9 mouse cellular contexts compared by ENCODE assay signal in genomic region chr8:11478807-11479527, GRCm38 (mm10). TPM values are rescaled to one million over a fixed set of nuclear protein-coding genes. Genes with fewer than 3 reads are reported as not detected.
A peak's percentile ranks its signal among the peaks of the same experiment; 100 is the strongest.
DNase-seq lines count a peak whose midpoint lies in the region; ATAC-seq and TF ChIP-seq lines count a peak whose summit lies in the region.
"Had no signal": no experiment of that assay in that cellular context is flagged by ENCODE, and none has a peak within 500 bp of the region (broad histone marks: within the 10 kb centered on the region; RNA-seq: fewer than 3 reads in every experiment).

No protein-coding gene starts in this region.

- WGBS in heart, embryonic 11.5 days (ENCODE audit: insufficient replicate concordance) = 1% methylated on average over 22 of the region's 23 CpGs
- WGBS in forebrain, postnatal 0 days = 5% methylated on average over 23 of the region's 23 CpGs
- WGBS in neural tube, embryonic 12.5 days = 2% methylated on average over 23 of the region's 23 CpGs
- 8% methylated on average over 23 of the region's 23 CpGs for WGBS in cerebellum, adult 2 months

- H3K27ac ChIP-seq in heart, embryonic 11.5 days (ENCODE audit: low read depth, low read length) = 0 out of 2 replicates have a peak overlapping the region, but pooled peaks have one; percentile 7
- no peak overlapping the region for H3K27ac ChIP-seq in forebrain, postnatal 0 days (ENCODE audit: low read depth, low read length)
- no peak overlapping the region for H3K27ac ChIP-seq in neural tube, embryonic 12.5 days
- no peak overlapping the region for H3K27ac ChIP-seq in cerebellum, adult 2 months (ENCODE audit: insufficient read depth, low read length)

- intact Hi-C loops in heart, postnatal 25 days (cut with DNase I) = no loop called here

- H3K36me3 ChIP-seq in heart, embryonic 11.5 days (ENCODE audit: control insufficient read depth, insufficient read depth, low read length) = no peaks in the 10 kb centered on the region
- no peaks in the 10 kb centered on the region for H3K36me3 ChIP-seq in forebrain, postnatal 0 days (ENCODE audit: insufficient read depth)
- H3K36me3 ChIP-seq in neural tube, embryonic 12.5 days = no peaks in the 10 kb centered on the region
- H3K36me3 ChIP-seq: G1E had no signal

- H3K9ac ChIP-seq in heart, embryonic 11.5 days (ENCODE audit: low read depth, low read length) = peak overlapping the region; percentile 77
- H3K9ac ChIP-seq in forebrain, postnatal 0 days = no peak overlapping the region
- no peak overlapping the region; the same call in 1 of the 2 replicates for H3K9ac ChIP-seq in neural tube, embryonic 12.5 days

- peaks cover 33% of the 10 kb centered on the region for H3K27me3 ChIP-seq in heart, embryonic 11.5 days (ENCODE audit: control insufficient read depth, insufficient read depth, low read length)
- peaks cover 48% of the 10 kb centered on the region for H3K27me3 ChIP-seq in forebrain, postnatal 0 days (ENCODE audit: insufficient read depth, low read length)
- H3K27me3 ChIP-seq in neural tube, embryonic 12.5 days (replicated peaks) = peaks cover 70% of the 10 kb centered on the region
- H3K27me3 ChIP-seq in cerebellum, adult 2 months (ENCODE audit: control insufficient read depth, insufficient read depth, low read length) = peaks cover 2% of the 10 kb centered on the region; the same call in 1 of the 2 replicates

- peaks cover 22% of the 10 kb centered on the region for H3K4me1 ChIP-seq in heart, embryonic 11.5 days (ENCODE audit: control insufficient read depth, insufficient read depth, low read length)
- peaks cover 8% of the 10 kb centered on the region for H3K4me1 ChIP-seq in forebrain, postnatal 0 days (ENCODE audit: insufficient read depth)
- peaks cover 19% of the 10 kb centered on the region for H3K4me1 ChIP-seq in neural tube, embryonic 12.5 days
- no peaks in the 10 kb centered on the region for H3K4me1 ChIP-seq in cerebellum, adult 2 months (ENCODE audit: control insufficient read depth, insufficient read depth, low read length)

- no peak for TF ChIP-seq POLR2A in cerebellum, adult 2 months (IDR thresholded peaks at IDR 0.05; ENCODE audit: borderline replicate concordance, insufficient read depth, low read length)

- peak overlapping the region; percentile 70 for H3K4me3 ChIP-seq in heart, embryonic 11.5 days (ENCODE audit: low read depth, low read length)
- peak overlapping the region; percentile 42 for H3K4me3 ChIP-seq in forebrain, postnatal 0 days (ENCODE audit: low read depth, low read length)
- H3K4me3 ChIP-seq in neural tube, embryonic 12.5 days = peak overlapping the region; percentile 44; the same call in 1 of the 2 replicates
- no peak overlapping the region for H3K4me3 ChIP-seq in cerebellum, adult 2 months (replicated peaks; ENCODE audit: insufficient read depth, low read depth, low read length)

- no peaks in the 10 kb centered on the region for H3K9me3 ChIP-seq in heart, embryonic 11.5 days (replicated peaks; ENCODE audit: control insufficient read depth, low read length)
- H3K9me3 ChIP-seq in forebrain, postnatal 0 days (ENCODE audit: low read length) = no peaks in the 10 kb centered on the region
- H3K9me3 ChIP-seq in neural tube, embryonic 12.5 days = no peaks in the 10 kb centered on the region
- H3K9me3 ChIP-seq: G1E had no signal

- peak overlapping the region; percentile 98 for H3K4me2 ChIP-seq in heart, embryonic 11.5 days
- peak overlapping the region; percentile 97 for H3K4me2 ChIP-seq in forebrain, postnatal 0 days (ENCODE audit: low read depth)
- H3K4me2 ChIP-seq in neural tube, embryonic 12.5 days (replicated peaks) = peak overlapping the region; percentile 94

- TF ChIP-seq CTCF in forebrain, postnatal 0 days (IDR thresholded peaks at IDR 0.05; ENCODE audit: low read depth) = no peak
- no peak for TF ChIP-seq CTCF in cerebellum, adult 2 months (IDR thresholded peaks at IDR 0.05; ENCODE audit: borderline replicate concordance, insufficient read depth, low read depth, low read length)

- ATAC-seq in heart, embryonic 11.5 days (replicated peaks; ENCODE audit: insufficient number of reproducible peaks, low FRiP score, low TSS enrichment) = 0 out of 2 replicates have a peak, but pooled peaks have one; percentile 25
- no peak for ATAC-seq in forebrain, postnatal 0 days
- ATAC-seq in neural tube, embryonic 12.5 days (ENCODE audit: low FRiP score, low read depth) = no peak

- DNase-seq in heart, postnatal 25 days (ENCODE audit: low spot score) = no peak
- no peak for DNase-seq in forebrain, postnatal 0 days
- DNase-seq in kidney, postnatal 14 days = peak; percentile 52
- no peak for DNase-seq in cerebellum, adult 2 months
- DNase-seq in cerebellum, adult 11-12 months = no peak
- DNase-seq in spleen, adult 18-20 months = no peak

RNA-seq across cellular contexts. Expression of gene Rab20, which starts 0.5 kb away (rescaled TPM):
- polyA plus RNA-seq in heart, embryonic 11.5 days (2014; fragmentation: Nextera tagmentation; extraction: Ambion mirVana) = 20.9 and 25.4 TPM in 2 replicates
- 10 to 100 TPM; 24.3 to 27.3 TPM for total RNA-seq in heart, postnatal 25 days (2021)
- total RNA-seq in forebrain, postnatal 0 days (2014; rRNA removed) = 0.95 and 1.2 TPM in 2 replicates
- 1.6 and 2.7 TPM in 2 replicates for polyA plus RNA-seq in forebrain, postnatal 0 days (2015; fragmentation: Nextera tagmentation; extraction: Ambion mirVana)
- 0.85 and 1.2 TPM in 2 replicates for polyA plus RNA-seq in neural tube, embryonic 12.5 days (2016; fragmentation: Nextera tagmentation; extraction: Ambion mirVana)
- 0.62 and 1.1 TPM in 2 replicates for polyA plus RNA-seq in cerebellum, adult 2 months (2012; rRNA removed)
- total RNA-seq: G1E had no signal
- polyA plus RNA-seq: G1E had no signal

RNA-seq across cellular contexts. Expression of gene Naxd, which starts 18.3 kb away (rescaled TPM):
- 72.0 and 75.8 TPM in 2 replicates for polyA plus RNA-seq in heart, embryonic 11.5 days (2014; fragmentation: Nextera tagmentation; extraction: Ambion mirVana)
- 10 to 100 TPM; 32.7 to 36.8 TPM for total RNA-seq in heart, postnatal 25 days (2021)
- 89.1 and 111 TPM in 2 replicates for total RNA-seq in forebrain, postnatal 0 days (2014; rRNA removed)
- 130 and 134 TPM in 2 replicates for polyA plus RNA-seq in forebrain, postnatal 0 days (2015; fragmentation: Nextera tagmentation; extraction: Ambion mirVana)
- 131 TPM in 2 replicates for polyA plus RNA-seq in neural tube, embryonic 12.5 days (2016; fragmentation: Nextera tagmentation; extraction: Ambion mirVana)
- polyA plus RNA-seq in cerebellum, adult 2 months (2012; rRNA removed) = 105 and 114 TPM in 2 replicates
